Mouse (Mus musculus): Measurements from ENCODE around the gene Smarcb1.

DNA sequence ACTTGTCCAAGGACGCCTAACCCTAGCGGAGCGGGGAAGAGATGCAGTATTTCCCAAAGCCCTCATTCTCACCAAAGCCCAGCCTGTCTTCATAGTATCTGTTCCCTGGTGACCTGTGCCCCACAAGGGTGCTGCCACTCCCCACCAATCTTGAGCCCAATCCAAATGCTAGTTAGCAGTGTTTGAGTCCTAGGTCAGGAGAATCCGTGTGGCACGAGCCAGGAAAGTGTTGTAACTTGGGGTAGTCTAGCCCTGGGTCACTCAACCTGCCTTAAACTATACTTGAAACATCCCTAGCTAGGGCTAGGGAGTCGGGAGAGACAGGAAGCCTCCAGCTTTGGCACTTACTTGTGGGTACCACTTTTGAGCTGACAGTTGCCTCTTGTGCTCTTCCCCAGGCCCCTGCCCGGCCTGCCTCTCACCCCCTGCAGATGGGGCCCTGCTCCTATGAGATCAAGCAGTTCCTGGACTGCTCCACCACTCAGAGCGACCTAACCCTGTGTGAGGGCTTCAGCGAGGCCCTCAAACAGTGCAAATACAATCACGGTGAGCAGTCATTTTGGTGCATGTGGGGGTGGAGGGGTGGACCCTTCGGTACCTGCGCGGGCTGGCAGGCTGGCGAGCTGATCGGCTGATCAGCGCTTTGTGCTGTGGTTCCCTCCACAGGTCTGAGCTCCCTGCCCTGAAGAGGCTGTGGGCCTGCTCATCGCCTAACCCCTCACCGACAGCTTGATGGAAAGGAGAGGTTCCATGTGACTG lies 15.7 kb upstream of the Smarcb1 start:
- TF ChIP-seq CTCF (IDR thresholded peaks at IDR 0.05; ENCODE audit: insufficient read depth, low read length) = no peak
- no peak for TF ChIP-seq POLR2A (IDR thresholded peaks at IDR 0.05; ENCODE audit: borderline replicate concordance, extremely low read depth, low read depth, low read length)

Data from lung, adult 2 months (tissue).